Mouse (Mus musculus) left cerebral cortex, postnatal 4 days (tissue): ENCODE measurements at regions not wholly inside any gene's neighbourhood (a gene's known extent, or its start where the extent isn't known, plus 50 kb on each side); places are given as distances from the start of the nearest gene placed in this dataset.

Experiments used
- DNase-seq: peaks from one replicate; pipeline ENCODE4 v3.0.0-alpha.2; 2022
- intact Hi-C: fragments of 180-260 bp; cut with DNase I; formaldehyde crosslinking; loops from one replicate; pipeline ENCODE4 v1.15.1; 2025

GRCm38 (mm10) chr11:31541425-31541824 lies 130.3 kb downstream of the Bod1 start:
- DNase-seq = no peak
- intact Hi-C loops = no loop called here

DNA sequence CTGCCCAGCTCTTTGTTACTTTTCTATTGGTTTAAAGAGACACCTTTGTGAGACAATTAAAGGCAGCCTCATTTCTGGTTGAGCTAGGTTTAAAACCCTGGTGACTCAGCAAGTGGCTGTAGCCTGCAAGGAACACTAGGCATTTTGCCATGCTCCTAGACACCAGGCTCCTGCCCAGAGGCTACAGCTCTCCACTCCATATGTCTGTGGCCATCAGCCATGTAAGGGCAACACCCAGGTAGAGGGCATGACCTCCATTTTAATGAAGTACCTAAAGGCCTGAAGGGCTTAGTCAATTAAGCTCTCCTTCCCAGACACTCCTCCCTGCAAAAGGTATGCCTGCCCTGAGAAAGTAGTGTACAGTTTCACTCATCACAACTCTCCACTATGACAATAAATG lies 130.9 kb downstream of the Bod1 start:
- intact Hi-C loops = no loop called here
- DNase-seq = no peak

DNA sequence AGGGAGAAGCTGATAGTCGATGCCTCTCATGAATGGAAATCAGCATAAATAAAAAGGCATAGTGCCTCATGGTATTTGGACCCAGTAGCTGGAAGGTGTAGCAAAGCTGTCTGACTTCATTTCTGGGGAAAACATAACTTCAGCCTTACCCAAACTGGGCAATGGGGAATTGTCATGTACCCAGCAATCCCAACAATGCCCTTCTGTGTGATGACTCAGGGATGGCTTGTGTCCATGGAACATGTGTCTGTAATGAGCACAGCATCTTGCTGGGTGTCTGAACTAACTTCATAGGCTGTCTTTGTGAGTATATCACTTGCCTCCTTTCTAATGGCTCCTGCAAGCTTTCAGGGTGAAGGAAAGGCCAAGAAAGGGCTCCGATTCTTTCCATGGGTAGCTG lies 140.3 kb downstream of the Bod1 start:
- intact Hi-C loops = no loop called here
- DNase-seq = no peak

- no peak for DNase-seq
- intact Hi-C loops = no loop called here
Measured at GRCm38 (mm10) chr11:31530851-31531250, 140.8 kb downstream of the Bod1 start.

GRCm38 (mm10) chr11:31529686-31530085 lies 142.0 kb downstream of the Bod1 start:
- DNase-seq = no peak
- intact Hi-C loops = no loop called here

GRCm38 (mm10) chr11:31524708-31525107 lies 147.0 kb downstream of the Bod1 start:
- intact Hi-C loops = no loop called here
- DNase-seq = no peak

GRCm38 (mm10) chr11:31524065-31524618 lies 147.5 kb downstream of the Bod1 start:
- intact Hi-C loops = no loop called here
- DNase-seq = no peak

DNA sequence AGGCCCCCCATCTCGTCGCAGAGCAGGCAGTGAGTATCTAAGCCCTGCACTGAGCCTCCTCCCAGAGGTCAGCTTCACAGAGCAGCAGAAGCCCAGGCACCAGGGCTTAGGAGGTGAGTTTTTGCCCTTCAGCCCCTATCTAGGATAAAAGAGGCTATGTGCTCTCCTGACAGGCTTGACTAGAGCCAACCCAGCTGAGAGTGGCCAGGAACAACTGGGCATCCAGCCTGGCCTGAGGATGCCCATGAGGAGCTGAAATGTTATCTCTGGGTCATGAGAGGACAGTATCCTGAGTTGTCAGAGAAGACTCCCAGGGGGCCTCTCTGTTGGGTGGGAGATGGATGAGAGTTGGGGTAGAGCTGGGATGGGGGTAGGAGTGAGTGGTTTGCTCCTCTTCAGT lies 149.6 kb downstream of the Bod1 start:
- intact Hi-C loops = no loop called here
- DNase-seq = no peak

- DNase-seq = no peak
- intact Hi-C loops = no loop called here
Measured at GRCm38 (mm10) chr11:31520909-31521308, 150.8 kb downstream of the Bod1 start.

DNA sequence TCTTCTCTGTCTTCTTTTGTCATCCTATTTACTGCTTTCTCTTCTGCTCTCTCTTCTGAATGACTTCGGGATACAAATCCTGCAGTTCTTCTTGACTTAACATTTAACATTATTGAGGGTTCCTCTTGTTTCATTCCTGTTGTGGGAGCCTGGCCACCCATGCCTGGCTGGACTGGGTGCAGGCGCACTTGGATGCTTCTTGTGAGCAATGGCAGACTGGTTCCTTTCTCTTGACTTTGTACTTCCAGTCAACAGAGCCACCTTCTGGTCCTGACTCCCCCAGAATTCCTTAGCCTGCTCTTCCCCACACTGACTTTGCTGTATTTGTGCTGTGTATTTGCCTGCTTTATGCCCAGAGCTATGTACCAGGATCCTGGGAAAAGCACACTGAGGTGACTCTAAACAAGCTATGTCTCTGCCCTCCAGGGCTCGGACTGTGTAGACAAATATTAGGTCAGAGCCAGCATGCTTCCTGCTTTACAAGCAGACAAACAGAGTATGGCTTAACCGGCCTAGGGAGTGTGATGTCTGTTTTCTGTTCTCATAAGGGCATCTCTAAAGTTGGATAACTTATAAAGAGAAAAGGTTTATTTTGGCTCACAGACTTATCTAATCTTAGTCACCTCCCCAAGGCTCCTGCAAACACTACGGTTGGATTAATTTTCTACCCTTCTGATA lies 133.5 kb upstream of the Stc2 start:
- intact Hi-C loops = no loop called here
- no peak for DNase-seq

DNA sequence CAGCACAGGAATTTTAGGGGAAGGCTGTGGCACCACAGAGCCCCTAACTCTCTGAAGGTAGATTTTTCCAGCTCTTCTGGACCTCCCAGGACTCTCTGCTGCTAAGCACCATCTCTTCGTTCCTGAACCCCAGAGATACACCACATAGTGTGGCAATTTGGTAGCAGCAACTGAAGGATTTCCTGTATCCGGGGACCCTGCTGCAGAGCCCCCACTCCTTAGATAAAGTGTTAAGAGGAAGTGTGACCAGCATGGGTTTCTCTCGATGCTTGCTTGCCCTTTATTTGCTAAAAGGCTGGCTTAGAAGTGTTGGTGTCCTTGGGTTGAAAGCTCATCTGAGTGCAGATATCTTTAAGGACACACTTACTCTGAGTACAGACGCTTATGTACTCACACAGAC lies 115.6 kb upstream of the Stc2 start:
- intact Hi-C loops = no loop called here
- no peak for DNase-seq

DNA sequence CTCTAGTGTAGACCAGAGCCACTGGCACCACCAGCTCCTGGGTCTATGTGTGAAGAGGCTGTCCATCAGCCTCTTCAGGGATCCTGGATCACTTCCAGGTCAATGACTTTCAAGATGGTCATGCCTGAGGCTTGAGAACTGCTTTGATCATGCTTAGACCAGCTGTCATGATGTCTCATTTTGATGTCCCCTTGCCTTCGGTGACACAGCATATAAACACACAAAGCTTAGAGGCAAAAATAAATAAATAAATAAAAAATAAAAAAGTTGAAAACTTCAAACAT lies 111.1 kb upstream of the Stc2 start:
- intact Hi-C loops = no loop called here
- DNase-seq = no peak

GRCm38 (mm10) chr11:31480225-31481056 lies 110.6 kb upstream of the Stc2 start:
- intact Hi-C loops = no loop called here
- DNase-seq = no peak

DNA sequence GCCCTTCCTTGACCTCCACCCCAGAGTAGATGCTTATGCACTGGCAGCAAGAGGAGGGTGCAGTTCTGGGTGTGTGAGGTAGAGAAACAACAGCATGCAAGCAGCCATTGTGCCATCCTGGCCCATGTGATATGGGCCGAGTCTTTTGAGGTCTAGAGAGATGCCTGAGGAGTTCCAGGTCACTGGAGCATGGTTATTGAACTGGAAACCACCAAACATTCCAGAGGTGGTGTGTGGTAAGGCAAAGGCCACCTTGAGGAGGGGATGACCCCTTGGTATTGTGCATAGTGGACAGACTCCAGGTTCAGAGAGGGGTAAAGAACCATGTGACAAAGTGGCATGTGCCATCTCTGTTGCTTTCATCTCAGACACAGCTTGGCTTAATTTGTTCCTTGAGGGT lies 107.9 kb upstream of the Stc2 start:
- intact Hi-C loops = no loop called here
- no peak for DNase-seq

GRCm38 (mm10) chr11:31477104-31477503 lies 107.2 kb upstream of the Stc2 start:
- DNase-seq = no peak
- intact Hi-C loops = no loop called here

DNA sequence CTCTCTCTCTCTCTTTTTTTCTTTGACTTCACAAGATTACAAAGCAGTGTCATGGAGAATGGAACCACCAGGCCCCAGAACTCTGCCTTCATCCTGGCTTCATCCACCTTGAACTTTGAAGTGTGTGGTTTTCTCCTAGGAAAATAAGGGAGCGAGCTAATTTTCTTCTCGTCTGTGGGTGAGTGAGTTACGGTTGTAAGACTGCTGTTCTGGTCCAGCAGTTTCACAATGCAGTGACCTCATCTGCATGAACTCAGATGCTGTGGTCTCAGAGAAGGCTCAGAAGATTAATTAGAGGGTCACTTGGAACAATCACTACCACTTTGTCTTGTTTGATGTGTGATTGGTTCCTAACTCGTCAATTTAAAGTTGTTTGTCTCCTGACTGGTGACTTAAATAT lies 103.1 kb upstream of the Stc2 start:
- intact Hi-C loops = no loop called here
- no peak for DNase-seq

GRCm38 (mm10) chr11:31470681-31471414 lies 101.0 kb upstream of the Stc2 start:
- intact Hi-C loops = no loop called here
- DNase-seq = no peak

DNA sequence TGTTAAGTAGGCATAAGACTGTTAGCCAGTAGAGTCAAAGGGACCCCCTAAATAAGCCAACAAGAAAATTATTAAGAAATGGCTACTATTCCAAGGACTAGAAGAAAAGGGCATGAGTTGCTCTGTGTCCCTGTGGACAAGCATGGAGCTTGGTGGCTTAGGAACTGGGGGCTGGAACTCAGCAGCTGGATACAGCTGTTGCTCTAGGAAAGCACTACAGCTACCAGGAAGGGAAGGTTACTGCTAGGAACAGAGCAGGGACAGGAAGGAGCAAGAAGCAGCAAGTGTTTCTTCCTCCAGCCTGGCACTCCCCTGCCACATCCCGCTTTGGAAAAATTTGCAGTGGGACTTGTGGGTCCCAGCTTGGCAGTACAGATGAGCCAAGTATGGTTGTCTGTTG lies 95.0 kb upstream of the Stc2 start:
- intact Hi-C loops = no loop called here
- DNase-seq = no peak

GRCm38 (mm10) chr11:31462440-31462839 lies 92.6 kb upstream of the Stc2 start:
- no peak for DNase-seq
- intact Hi-C loops = no loop called here

GRCm38 (mm10) chr11:31461824-31462223 lies 92.0 kb upstream of the Stc2 start:
- no peak for DNase-seq
- intact Hi-C loops = no loop called here

DNA sequence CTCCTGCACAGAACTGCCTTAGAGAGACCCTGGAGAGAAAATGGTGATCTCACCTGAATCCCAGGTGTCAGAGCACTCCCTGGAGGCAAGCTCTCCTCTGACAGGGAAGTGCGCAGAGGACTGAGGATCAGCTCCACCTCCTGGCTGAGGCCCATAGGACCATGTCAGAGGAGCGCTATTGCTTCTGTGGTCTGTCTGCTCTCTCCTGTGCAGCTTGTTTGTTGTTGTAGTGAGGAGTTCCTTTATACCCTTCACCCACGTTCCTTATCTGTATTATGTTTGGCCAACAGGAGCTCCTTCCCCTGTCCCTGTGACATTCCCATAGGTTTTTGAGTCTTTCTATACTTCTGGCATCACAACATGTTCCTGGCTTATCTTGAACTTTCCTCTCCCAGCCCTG lies 91.5 kb upstream of the Stc2 start:
- DNase-seq = no peak
- intact Hi-C loops = no loop called here

DNA sequence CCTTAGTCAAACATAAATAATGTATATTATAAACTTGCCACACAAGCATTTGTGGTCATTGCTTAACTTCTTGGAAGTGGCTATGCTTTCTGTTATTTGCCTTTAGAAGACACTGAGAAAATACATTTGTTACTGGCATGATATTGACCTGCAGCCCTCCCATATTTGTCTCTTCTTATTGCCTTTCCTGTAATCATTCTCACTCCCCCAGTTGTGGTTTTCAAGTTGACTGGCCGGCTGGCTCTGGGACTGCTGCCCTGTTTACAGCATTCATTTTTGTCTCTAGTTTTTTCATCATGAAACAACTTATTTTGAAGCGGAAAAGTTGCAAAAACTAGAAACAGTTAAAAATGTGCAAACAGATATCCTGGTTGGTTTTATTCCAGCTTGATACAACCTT lies 57.5 kb upstream of the Stc2 start:
- intact Hi-C loops = no loop called here
- no peak for DNase-seq
